Mouse (Mus musculus): ENCODE results near the gene Ttll6.

Gene Ttll6

DNA sequence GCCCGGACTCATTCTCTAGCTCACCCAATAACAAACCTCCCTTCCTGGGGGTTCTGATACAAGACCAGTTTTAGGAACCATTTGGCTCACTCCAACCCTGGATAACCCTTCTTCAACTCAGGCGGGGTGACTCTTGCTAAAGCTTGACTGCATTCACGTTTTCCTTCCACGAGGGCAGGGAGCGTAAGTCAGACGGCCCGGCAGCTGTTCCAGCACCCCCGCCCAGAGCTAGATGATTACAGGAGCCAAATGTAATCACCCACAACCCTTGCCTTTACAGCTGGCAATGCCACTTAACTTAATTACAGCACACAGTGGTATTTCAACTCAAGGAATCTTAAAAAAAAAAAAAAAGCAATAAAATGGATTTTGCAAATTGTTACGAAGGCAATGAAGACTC, 34.5 kb downstream of the Ttll6 start:
- no peak for DNase-seq (ENCODE audit: low spot score)

DNA sequence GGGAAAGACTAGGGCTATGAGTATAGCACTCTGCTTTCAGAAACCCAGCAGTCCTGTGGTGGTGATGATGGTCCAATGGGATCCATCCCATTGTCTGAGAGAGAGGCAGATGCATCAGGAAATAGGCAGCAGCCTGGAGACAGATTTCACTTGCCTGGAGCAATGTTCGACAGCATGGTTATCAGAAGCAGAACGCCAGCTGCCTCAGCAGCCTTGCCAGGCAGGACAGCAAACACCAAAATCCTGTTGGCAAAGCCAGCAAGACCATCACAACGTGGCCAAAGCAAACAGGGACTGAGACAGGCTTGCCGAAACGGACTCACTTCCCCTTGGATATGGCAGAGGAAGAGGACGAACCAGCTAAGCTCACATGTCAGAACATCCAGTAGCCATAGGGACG, 35.4 kb downstream of the Ttll6 start:
- no peak for DNase-seq (ENCODE audit: low spot score)

DNA sequence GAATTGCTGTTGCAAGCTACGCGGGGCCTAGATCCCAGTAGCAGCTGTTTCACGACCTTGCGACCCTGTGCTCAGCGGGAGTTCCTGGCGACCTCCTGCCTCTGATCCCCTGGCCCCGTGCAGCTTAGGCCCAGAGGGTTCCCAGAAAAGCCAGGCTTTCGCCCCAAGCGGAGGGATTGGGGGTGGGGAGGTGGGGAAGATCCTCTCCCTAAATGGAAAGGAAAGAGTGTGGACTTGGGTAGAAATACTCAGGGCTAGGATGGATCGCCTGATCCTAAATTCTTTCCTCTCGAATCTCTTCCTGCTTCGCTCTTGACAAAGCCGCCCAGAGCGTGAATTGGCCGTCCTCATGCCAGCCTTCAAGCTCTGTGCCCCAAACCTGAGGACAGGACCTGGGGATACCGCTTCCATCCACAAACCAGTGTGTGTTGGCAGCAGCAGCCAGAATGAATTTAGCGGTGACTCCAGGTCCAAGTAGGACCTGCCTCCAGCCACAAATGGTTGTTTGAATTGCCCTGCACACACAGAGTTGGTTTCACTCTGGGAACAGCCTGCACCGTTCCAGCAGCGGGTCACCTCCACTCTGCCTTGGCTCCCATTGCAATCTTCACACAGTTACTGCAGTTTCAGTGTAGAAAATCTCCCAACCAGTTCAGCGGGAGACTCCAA, 37.3 kb downstream of the Ttll6 start:
- no peak for DNase-seq (ENCODE audit: low spot score)

DNA sequence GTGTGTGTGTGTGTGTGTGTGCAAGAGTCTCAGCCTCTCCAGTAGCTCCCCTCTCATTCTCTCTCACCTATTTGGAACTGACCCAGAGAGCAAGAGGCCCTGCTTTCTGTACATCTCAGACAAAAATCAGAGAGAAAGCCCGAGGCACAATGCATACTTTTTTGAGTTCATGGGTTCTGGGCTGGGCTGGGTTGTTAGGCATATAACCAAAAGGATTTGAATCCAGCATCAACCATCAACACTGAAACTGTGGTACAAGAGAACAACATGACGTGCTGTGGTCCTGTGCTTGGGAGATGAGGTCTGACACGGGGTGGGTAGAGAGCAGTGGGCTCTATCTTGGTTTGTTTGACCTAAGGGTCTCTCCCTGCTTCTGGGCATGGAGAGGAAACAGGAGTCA, 38.0 kb downstream of the Ttll6 start:
- DNase-seq (ENCODE audit: low spot score) = no peak

DNA sequence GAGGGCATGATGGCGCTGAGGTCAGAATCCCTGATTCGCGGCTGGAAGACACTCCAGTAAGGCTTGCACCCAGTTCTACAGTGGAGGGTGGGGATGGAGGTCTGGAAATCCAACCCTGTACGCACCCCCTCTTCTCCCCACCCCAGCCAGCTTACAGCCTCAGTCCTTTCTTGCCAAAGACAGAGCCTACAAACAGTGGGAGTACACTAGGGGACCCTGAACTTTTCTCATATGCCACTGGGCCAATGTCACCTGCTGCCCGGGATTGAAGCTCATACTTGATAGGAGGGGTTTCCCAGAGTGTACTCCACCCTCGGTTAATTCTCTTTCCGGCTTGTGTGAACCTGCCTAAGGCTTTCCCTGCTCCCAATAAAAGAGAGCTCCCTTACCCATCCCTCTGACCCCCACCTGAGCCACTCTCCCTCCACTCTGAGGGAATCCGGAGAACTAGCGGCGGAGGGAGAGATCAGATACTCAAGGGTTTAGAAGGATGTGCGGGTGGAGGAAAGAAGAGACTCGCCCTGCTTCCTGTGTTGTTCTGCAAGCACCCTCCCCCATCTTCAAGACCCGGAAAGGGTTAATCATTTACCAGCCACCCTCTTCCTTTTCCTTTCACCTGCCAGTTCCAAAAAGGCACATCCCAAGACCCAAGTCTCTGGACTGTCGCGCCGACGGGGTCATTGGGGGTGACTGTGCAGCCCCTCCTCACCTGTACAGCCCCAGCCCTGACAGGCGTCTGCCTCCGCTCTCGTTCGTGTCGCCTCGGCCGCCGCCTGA, 39.1 kb downstream of the Ttll6 start:
- DNase-seq (ENCODE audit: low spot score) = no peak

DNA sequence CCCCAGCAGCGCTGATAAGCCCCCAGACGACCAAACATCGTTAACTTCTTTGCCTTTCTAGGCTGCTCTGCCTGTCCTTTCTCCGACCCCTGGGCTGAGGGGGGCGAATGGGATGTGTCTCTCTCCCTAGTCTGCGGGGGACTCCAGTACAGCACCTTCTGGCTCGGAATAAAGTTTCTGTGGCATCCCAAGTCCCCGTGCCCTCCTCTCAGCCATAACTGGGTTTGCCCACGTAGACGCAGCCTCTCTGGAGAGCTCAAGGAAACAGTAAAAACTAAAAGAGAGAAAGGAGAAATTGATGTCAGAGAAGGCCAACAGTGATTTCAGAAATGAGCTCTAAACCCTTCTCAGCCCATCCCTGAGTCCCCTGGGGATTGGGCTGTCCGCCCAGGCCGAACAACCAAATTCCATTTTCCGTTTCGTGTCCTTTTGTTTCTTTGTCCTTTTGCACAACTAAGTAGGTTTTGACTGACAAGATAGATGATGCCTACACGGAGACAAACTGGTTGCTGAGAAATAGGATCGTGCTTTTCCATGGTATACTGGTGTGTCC, 39.8 kb downstream of the Ttll6 start:
- no peak for DNase-seq (ENCODE audit: low spot score)

DNA sequence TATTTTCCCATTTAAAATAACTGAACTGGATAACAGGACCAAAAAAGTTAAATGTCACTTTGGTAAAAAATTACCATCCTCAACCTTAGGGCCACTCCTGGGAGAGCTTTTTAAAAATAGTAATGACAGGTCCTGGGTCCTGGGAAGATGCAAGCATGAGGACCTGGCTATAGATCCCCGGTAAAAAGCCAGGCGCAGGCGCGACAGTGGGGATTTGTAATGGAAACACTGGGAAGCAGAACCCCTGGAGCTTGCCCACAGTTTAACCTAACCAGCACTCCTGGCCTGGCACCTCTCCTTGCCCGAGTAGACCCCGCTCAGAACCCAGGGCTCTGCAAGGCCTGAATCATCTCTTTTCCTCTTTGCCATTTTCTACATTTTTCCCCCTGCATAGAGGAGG, 41.3 kb downstream of the Ttll6 start:
- DNase-seq (ENCODE audit: low spot score) = no peak

DNA sequence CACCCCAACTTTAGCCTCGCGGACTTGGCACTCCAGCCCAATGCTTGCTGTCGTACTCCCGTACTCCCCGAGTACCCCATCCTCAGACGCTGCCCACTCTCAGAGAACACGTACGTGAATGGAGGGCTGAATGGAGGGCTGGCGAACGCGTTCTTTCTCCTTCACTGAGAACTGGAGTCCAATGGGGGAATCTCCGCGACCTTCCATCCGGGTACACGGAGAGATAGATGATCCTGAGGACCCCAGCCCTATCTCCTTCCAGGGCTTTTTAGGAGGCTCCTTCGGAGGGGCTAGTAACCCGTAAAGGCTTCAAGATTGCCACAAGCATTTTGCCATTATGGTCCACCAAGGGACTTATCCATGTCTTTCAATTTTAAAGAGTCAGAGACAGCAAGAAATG, 41.9 kb downstream of the Ttll6 start:
- no peak for DNase-seq (ENCODE audit: low spot score)

DNA sequence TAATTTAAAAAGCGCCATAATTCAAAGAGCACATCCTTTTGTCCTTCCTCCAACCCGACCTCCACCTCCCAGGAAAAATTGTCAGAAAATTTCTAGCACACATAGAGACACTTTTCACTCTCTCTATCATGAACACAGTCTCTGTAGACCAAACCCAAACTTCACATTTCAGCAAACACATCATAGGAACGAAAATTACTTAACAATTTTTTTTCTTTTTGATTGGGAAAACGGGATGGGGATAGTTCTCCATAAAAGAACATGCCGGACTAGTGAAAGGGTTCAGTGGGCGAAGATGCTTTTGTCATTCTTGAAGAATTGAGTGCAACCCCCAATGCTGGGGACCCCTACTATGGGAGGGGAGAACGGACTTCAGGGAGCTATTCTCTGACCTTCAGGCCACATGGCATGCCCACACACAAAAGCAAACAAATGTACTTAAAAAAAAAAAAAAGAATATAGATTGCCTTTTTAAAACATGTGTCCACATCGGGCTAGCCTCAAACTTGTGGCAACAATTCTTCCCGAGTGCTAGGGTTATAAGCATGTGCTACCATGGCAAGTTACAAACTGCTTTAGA, 42.5 kb downstream of the Ttll6 start:
- DNase-seq (ENCODE audit: low spot score) = no peak

DNA sequence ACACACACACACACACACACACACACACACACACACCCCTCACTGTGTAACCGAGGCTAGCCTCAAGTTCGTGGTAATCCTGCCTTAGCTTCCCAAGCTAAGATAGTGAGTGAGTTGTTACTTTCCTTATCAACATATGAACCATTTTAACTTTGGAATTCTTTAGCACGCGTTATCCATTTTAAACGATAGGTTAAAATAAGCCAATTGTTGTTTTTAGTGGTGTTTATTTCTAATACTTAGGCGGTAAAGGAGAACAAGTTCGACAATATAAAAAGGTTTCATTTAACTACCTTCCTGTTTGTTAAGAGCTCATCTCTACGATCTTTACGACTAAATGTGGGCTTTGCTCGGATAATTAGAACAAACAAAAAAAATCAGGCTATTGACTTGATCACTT, 43.3 kb downstream of the Ttll6 start:
- DNase-seq (ENCODE audit: low spot score) = no peak

DNA sequence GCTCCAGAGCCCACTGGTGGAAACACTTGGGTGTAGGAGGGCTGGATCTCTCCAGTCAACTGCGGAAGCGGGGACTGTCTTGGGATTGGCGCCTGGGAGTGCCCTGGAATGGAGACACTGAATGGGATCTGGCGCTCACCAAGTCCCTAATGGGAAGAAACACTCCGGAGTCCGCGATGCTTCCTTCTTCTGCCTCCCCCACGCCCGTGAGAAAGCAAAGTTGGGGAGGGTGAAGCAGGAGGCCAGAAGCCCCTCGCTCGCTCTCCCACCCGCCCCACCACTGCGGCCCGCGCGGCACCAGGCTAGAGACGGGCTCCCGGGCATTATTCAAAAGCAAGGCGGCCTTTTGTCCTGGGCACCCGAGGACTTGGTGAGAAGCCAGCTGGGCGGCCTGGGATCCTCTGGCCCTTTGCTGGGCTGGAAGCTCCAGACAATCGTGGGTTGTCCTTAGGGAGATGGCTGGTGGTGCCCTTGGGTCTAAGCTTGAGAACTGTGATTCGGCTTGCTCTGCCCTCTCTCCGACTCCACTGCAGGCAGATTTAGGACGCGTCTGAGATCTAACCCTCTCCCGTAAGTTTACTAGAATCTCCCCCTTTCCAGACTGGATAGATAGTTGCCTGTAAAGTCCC, 44.1 kb downstream of the Ttll6 start:
- no peak for DNase-seq (ENCODE audit: low spot score)

DNA sequence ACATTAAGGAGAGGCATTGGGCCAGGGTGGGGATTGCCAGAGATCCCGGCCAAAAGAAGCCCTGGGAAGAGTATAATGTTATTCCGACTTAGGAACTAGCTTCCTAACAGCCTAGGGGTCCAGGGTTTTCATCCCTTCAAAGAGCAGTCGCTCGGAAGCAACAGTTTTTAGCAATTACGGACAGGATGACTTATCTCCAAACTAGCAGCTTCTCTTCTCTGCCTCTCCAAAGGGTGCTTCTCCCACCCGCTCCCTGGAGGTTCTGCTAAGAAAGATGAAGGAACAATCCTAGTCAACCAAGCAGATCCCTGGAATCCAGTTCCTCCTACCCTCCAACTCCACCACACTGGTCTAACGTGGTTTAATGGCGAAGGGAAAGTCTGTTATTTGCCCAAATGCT, 44.8 kb downstream of the Ttll6 start:
- DNase-seq (ENCODE audit: low spot score) = no peak

DNA sequence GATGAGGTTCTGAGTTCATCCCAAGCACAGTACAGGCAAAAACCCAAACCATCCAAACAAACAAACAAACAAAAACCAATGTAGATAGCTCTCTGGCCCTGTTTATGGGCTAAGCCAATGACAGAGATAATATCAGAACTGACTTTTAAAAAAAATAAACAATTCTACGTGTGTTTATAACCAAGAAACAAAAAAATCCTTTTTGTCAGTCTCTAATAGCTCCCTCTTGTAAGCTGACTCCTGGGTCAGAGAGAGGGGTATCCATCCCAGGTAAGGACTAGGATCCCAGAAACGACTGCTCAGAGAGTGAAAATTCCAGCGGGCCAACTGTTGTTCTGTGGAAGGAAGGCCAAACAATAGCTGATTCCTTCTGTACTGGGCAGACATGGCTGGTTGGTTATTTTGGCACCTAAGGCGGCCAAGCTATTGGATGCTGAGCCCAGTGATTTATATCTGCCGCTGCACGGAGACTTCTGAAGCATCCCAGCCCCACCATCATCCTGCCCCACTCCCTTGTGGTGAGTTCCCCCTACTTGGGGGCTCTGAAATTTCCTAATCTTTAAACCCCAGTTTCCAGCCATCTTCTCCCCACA, 45.4 kb downstream of the Ttll6 start:
- no peak for DNase-seq (ENCODE audit: low spot score)

DNA sequence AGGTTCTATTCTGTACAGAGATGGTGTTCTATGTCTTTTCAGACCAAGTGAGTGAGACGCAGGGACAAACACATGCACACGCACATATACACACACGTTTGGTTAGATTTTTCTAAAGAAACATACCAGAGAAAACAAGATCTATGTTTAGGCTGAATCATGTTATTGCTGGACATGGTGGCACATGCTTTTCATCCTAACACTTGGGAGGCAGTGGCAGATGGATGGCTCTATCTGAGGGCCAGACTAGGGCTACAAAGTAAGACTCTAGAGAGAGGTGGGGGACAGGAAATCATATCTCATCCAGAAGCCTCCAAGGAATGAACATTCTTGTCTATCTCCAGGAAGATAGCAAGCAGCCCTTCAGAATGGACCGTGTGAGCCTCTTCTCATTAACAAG, 47.5 kb downstream of the Ttll6 start:
- no peak for DNase-seq (ENCODE audit: low spot score)

DNA sequence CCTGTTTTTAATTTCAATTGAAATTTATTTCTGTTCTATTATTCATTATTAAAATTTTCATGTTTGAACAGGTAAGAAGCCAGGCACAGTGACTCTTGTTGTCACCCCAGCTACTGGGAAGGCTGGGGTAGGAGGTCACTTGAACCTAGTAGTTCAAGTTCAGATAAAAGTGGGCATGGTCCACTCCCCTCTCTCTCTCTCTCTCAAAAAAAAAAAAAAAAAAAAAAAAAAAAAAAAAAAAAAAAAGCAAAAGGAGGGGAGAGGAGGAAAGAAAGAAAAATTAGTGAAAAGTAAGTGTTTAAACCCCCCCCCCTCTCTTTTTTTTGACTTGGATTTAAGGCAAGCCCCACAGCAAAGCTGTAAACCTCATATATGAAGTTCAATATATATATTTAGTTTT, 50.6 kb downstream of the Ttll6 start:
- no peak for DNase-seq (ENCODE audit: low spot score)

DNA sequence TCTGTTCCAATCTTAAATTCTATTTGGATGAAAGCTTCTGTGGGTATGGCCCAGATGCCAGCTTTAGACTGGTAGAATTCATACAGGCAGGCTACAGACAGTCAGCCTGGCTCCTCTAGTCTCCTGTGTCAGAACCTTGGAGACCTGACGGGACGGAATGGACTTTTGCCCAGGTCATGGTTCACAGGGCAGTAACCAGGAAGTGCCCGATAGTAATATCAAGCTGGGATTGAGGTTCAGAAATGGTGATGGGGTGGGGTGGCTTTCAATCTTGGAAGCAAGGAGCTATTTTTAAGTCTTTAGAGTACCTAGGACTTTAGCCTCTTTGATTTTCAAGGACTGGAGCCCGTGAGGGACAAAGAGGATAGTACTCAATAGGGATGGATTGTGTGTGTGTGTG, 53.7 kb downstream of the Ttll6 start:
- no peak for DNase-seq (ENCODE audit: low spot score)

DNA sequence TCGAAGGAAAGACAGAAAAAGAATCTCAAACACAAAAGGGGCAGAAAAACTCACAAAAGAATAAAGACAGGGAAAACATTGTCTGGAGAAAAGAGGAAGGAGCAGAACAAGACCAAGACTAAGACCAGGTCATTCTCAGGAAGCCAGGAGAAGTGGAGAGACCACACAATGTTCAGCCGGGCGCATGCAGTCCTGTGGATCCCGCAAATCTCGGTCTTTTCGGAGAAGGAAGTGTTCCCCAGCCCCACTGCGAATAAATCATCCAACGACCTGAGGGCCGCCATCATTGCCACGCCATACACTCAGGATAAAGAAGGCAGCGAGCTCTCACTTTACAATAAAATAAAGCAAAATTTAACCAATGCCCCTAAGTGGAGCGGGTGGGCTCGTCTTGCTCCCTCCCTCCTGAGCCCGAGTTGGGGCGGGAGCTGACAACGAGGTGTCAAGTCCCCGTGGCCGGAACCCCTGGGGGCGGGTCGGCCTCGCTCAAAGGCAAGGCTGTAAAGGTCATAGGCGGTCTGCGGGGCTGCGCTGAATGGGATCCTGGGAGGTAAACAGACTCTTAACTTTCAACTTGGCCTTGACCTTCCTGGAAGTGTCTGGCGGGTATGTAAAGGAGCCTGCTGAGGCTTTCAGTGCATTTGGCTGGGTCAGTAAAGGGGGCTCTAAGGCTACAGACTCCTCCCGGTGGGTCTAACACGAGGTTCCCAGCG, 56.4 kb downstream of the Ttll6 start:
- no peak for DNase-seq (ENCODE audit: low spot score)

DNA sequence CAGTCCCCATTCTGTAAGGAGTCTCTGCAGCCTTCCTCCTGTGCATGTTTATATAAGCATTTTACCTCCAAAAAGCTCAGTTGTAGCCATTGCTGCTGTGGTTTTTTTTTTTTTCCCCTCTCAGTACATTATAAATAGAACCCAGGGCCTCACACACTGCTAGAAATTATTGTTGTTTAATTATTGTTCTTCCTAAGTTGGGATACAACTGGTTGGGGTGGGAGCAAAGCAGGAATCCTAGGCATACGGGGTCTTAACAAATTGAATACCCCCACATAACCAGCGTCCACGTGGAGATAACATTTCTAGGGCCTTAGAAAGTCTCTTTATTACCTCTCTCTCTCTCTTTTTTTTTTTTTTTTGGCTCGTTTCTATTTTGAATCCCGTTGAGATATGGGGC, 57.5 kb downstream of the Ttll6 start:
- no peak for DNase-seq (ENCODE audit: low spot score)

DNA sequence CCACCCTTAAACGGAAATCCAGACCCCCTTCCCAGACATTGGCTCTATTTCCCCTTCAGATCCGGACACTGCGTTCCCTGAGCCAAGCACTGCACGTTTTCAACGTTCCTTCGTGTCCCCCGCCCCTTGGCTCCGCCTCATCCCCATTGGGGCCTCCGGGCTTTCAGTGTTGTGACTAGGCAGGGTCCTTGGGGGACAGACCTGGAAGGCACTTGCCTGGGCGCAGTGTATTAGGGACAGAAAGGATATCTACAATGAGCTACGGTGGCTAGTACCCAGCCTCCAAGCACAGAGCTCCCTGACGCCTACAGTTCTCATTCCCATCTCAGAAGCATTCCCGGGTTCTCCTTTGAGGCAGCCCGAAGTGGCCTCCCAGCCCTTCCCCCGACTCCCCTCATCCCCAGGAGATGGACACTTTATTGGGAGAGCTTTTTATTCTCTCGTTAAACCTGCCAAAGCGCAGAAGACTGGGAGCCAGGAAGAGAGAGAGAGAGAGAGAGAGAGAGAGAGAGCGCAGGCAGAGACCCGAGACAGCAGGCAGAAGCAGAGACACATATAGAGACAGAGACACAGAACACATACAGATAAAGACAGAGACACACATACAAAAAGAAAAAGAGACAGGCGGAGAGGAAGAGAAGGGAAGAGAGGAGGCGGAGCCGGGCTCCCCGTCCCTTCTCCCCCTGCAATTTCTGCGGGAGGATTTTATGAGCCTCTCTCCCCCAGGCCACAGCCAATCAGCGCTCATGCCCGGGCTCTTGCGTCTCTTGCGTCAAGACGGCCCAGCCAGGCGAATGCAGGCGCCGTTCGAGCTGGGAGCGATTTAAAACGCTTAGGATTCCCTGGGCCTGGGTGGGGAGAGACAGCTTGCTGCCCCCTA, 60.2 kb downstream of the Ttll6 start, which contains the start of gene Hoxb13:
Hoxb13 (plus strand) TSS at position 796 of the 880 bp plus-strand sequence.
- no peak for DNase-seq (ENCODE audit: low spot score)

DNA sequence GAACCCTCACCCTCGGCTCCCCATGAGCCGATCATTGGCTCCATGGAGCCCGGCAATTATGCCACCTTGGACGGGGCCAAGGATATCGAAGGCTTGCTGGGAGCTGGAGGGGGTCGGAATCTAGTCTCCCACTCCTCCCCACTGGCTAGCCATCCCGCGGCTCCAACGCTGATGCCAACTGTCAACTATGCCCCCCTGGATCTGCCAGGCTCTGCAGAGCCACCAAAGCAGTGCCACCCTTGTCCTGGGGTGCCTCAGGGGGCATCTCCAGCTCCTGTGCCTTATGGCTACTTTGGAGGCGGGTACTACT, 60.8 kb downstream of the Ttll6 start:
- DNase-seq (ENCODE audit: low spot score) = no peak

Measured in urinary bladder, postnatal 10 days (tissue).